Mouse (Mus musculus): ENCODE results near the gene Spg11. TPM values are rescaled to one million over a fixed set of nuclear protein-coding genes. Genes with fewer than 3 reads are reported as not detected.

The Spg11 gene
- polyA plus RNA-seq, 1 experiment, result 5.8 TPM

DNA sequence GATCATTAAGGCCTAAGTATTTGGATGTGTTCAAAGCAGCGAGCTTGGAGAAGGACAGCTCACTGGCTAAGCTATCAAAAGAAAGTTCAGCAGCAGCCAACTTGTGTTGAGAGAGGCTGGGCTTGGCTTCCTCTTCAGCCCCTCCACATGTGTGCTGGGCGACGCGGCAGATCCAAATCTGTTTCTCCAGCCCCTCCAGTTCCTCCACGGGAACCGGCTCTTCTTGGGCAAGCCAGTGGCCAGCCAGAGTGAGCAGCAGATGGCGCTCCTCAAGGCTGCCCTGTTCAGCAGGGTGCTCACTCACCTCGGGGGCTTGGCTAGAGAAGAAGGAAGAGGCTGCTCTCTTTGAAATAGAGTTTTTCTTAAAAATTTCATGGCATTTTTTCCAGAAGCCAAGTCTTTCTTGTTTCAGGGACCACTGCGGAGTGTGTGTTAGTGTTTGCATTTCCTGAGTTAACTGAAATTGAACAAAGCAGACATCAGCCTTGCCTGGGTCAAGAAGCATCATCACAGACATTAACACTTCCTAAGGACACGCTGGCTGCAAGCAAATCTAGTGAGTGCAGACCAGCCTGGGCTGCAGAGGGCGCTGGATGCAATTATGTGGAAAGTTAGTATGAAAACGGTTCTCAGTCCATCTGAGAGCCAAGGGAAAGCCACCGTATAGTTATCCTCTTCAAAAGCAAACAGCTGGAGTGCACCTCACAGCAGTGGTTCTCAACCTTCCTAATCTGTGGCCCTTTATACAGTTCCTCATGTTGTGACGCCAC is 52.8 kb downstream of the Spg11 start:
- Histone ChIP-seq H3K4me2 (ENCODE audit: low read depth) (no peak overlapping the region), H3K79me2 (ENCODE audit: control insufficient read depth, insufficient read depth) (no peaks in the 10 kb centered on the region), H3K4me3 (no peak overlapping the region), H3K27me3 (ENCODE audit: control insufficient read depth, insufficient read depth, insufficient read length) (no peaks in the 10 kb centered on the region), H3ac (ENCODE audit: control insufficient read depth, insufficient read length) (no peak overlapping the region), H3K36me3 (ENCODE audit: control insufficient read depth, insufficient read depth) (peaks cover 20% of the 10 kb centered on the region)
- TF ChIP-seq TCF3 (IDR thresholded peaks at IDR 0.05; ENCODE audit: insufficient read length, low read depth), result no peak
- TF ChIP-seq REST (IDR thresholded peaks at IDR 0.05; ENCODE audit: insufficient read depth, insufficient read length), result no peak
- no peak for TF ChIP-seq POLR2AphosphoS2 (IDR thresholded peaks at IDR 0.05; ENCODE audit: insufficient read length, low read depth)
- no peak for TF ChIP-seq SRF (IDR thresholded peaks at IDR 0.05; ENCODE audit: control insufficient read depth, insufficient read length, low read depth)
- no peak for TF ChIP-seq USF1 (IDR thresholded peaks at IDR 0.05; ENCODE audit: low read depth)
- TF ChIP-seq MAX (IDR thresholded peaks at IDR 0.05; ENCODE audit: low read depth), result no peak
- no peak for TF ChIP-seq CEBPB (IDR thresholded peaks at IDR 0.05; ENCODE audit: insufficient read depth, poor library complexity, severe bottlenecking)
- TF ChIP-seq E2F4 (IDR thresholded peaks at IDR 0.05; ENCODE audit: insufficient read depth), result no peak
- TF ChIP-seq MYOD1 (IDR thresholded peaks at IDR 0.05; ENCODE audit: control insufficient read depth in 1 of 3, insufficient read length in 2 of 3, low read depth in 2 of 3), result no peak
- no peak for TF ChIP-seq POLR2A (IDR thresholded peaks at IDR 0.05; ENCODE audit: insufficient read length, low read depth)
- no peak for TF ChIP-seq MYOG (IDR thresholded peaks at IDR 0.05; ENCODE audit: control insufficient read depth in 1 of 3, insufficient read depth in 1 of 3, insufficient read length in 2 of 3, low read depth in 2 of 3)
- no peak for TF ChIP-seq TCF12 (IDR thresholded peaks at IDR 0.05; ENCODE audit: insufficient read depth, poor library complexity, severe bottlenecking)

DNA sequence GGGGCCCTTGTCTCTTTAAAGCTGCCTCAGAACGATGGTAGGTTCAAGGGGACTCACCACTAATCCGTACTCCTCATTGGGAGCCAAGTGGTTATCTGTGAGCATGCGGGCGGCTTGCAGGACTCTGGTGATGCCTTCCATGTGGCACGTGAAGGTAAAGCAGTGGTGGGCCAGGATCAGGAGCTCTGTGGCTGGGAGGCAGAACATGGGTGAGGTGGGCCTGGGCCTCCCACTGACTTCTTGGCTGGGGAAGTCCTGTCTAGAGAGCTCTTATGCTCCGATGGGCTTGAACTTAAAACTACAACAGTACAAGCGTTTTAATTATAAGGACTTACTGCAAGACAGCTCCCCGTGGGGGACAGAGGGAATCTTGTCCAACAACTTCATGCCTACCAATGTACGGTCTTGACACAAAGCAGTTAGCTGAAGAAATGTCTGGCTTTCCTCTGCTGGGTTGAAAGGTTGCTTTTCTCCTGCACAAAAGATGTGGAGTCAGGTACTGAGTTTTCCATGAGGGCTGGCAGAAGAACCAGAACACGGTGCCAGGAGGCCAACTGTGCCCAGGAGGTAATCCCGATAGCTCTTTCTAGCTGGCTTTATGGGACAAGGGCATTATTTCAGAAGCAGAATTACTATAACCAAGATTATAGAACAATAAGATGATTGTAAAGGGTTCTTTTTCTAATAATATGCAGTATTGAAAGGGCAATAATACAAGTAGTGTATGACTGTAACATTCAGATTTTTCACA is 58.6 kb downstream of the Spg11 start:
- Histone ChIP-seq H3ac (ENCODE audit: control insufficient read depth, insufficient read length) (no peak overlapping the region), H3K27me3 (ENCODE audit: control insufficient read depth, insufficient read depth, insufficient read length) (no peaks in the 10 kb centered on the region), H3K79me2 (ENCODE audit: control insufficient read depth, insufficient read depth) (no peaks in the 10 kb centered on the region), H3K36me3 (ENCODE audit: control insufficient read depth, insufficient read depth) (peaks cover 32% of the 10 kb centered on the region), H3K4me3 (no peak overlapping the region), H3K4me2 (ENCODE audit: low read depth) (no peak overlapping the region)
- TF ChIP-seq POLR2AphosphoS2 (IDR thresholded peaks at IDR 0.05; ENCODE audit: insufficient read length, low read depth) (peak; percentile 54), TCF12 (IDR thresholded peaks at IDR 0.05; ENCODE audit: insufficient read depth, poor library complexity, severe bottlenecking) (no peak), CEBPB (IDR thresholded peaks at IDR 0.05; ENCODE audit: insufficient read depth, poor library complexity, severe bottlenecking) (no peak)

DNA sequence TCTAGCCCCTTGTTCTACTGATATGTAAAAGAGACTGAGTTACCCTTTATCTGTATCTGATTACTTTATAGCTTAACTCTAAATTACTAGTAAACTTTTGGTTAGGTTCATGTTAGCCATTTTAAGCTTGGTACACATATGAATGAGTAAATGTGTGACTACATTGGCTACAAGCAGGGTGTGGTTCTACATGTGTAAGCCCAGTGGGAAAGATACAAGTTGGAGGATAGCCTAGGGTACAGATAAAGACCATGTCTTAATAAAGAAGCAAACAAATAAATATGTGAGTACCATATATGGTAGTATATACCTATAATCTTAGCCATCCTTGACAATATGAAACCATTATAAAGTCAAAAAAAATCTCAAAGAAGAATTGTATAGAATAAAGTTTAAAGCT is 74.3 kb downstream of the Spg11 start:
- Histone ChIP-seq H3K79me2 (ENCODE audit: control insufficient read depth, insufficient read depth) (peaks cover 20% of the 10 kb centered on the region), H3K27me3 (ENCODE audit: control insufficient read depth, insufficient read depth, insufficient read length) (no peaks in the 10 kb centered on the region), H3K4me2 (ENCODE audit: low read depth) (no peak overlapping the region), H3K36me3 (ENCODE audit: control insufficient read depth, insufficient read depth) (peaks cover 43% of the 10 kb centered on the region), H3ac (ENCODE audit: control insufficient read depth, insufficient read length) (no peak overlapping the region), H3K4me3 (no peak overlapping the region)
- TF ChIP-seq TCF12 (IDR thresholded peaks at IDR 0.05; ENCODE audit: insufficient read depth, poor library complexity, severe bottlenecking) (no peak), POLR2A (IDR thresholded peaks at IDR 0.05; ENCODE audit: insufficient read length, low read depth) (no peak), CEBPB (IDR thresholded peaks at IDR 0.05; ENCODE audit: insufficient read depth, poor library complexity, severe bottlenecking) (no peak), MYOG (IDR thresholded peaks at IDR 0.05; ENCODE audit: control insufficient read depth in 1 of 3, insufficient read depth in 1 of 3, insufficient read length in 2 of 3, low read depth in 2 of 3) (no peak), REST (IDR thresholded peaks at IDR 0.05; ENCODE audit: insufficient read depth, insufficient read length) (no peak), E2F4 (IDR thresholded peaks at IDR 0.05; ENCODE audit: insufficient read depth) (no peak), POLR2AphosphoS2 (IDR thresholded peaks at IDR 0.05; ENCODE audit: insufficient read length, low read depth) (no peak), TCF3 (IDR thresholded peaks at IDR 0.05; ENCODE audit: insufficient read length, low read depth) (no peak), MYOD1 (IDR thresholded peaks at IDR 0.05; ENCODE audit: control insufficient read depth in 1 of 3, insufficient read length in 2 of 3, low read depth in 2 of 3) (no peak)

DNA sequence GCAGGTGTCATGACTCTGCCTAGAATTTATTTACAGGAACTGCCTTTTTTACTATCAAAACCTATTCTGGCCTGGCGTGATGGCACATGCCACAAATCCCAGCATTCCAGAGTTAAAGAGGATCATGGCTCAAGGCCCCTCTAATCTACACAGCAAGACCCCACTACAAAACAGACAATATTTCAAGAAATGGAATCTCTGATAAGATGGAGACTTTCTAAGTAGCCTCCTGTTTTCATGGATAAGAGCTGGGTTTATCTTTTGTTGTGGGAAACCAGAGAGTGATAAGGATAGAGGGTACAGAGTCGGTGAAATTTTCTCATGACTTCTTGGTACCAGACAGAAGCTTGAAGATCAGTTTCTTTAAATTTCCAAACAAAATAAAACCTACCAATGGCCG is 82.1 kb downstream of the Spg11 start:
- TF ChIP-seq USF1 (IDR thresholded peaks at IDR 0.05; ENCODE audit: low read depth) (no peak), POLR2AphosphoS2 (IDR thresholded peaks at IDR 0.05; ENCODE audit: insufficient read length, low read depth) (no peak), MYOG (IDR thresholded peaks at IDR 0.05; ENCODE audit: control insufficient read depth in 1 of 3, insufficient read depth in 1 of 3, insufficient read length in 2 of 3, low read depth in 2 of 3) (no peak), TCF3 (IDR thresholded peaks at IDR 0.05; ENCODE audit: insufficient read length, low read depth) (no peak), CEBPB (IDR thresholded peaks at IDR 0.05; ENCODE audit: insufficient read depth, poor library complexity, severe bottlenecking) (no peak), E2F4 (IDR thresholded peaks at IDR 0.05; ENCODE audit: insufficient read depth) (no peak), MAX (IDR thresholded peaks at IDR 0.05; ENCODE audit: low read depth) (no peak), SRF (IDR thresholded peaks at IDR 0.05; ENCODE audit: control insufficient read depth, insufficient read length, low read depth) (no peak), MYOD1 (IDR thresholded peaks at IDR 0.05; ENCODE audit: control insufficient read depth in 1 of 3, insufficient read length in 2 of 3, low read depth in 2 of 3) (no peak), TCF12 (IDR thresholded peaks at IDR 0.05; ENCODE audit: insufficient read depth, poor library complexity, severe bottlenecking) (no peak), REST (IDR thresholded peaks at IDR 0.05; ENCODE audit: insufficient read depth, insufficient read length) (no peak), POLR2A (IDR thresholded peaks at IDR 0.05; ENCODE audit: insufficient read length, low read depth) (no peak)
- no peak overlapping the region for H3ac ChIP-seq (ENCODE audit: control insufficient read depth, insufficient read length)
- H3K79me2 ChIP-seq (ENCODE audit: control insufficient read depth, insufficient read depth), result peaks cover 84% of the 10 kb centered on the region
- H3K4me2 ChIP-seq (ENCODE audit: low read depth), result no peak overlapping the region
- H3K27me3 ChIP-seq (ENCODE audit: control insufficient read depth, insufficient read depth, insufficient read length), result no peaks in the 10 kb centered on the region
- H3K4me3 ChIP-seq, result no peak overlapping the region
- H3K36me3 ChIP-seq (ENCODE audit: control insufficient read depth, insufficient read depth), result peaks cover 42% of the 10 kb centered on the region
